Mouse (Mus musculus) ES-E14 (cell line): ENCODE measurements around the gene Smim24.

Source experiments
- HCFC1 ChIP-seq: IDR thresholded peaks from 2 replicates; pipeline ENCODE4 v1.6.1; 2012; ENCODE audit warnings: low read length, inconsistent platforms, borderline replicate concordance; ENCODE audit not compliant: insufficient read depth
- MAFK ChIP-seq: IDR thresholded peaks from 2 replicates; pipeline ENCODE4 v1.6.1; 2014; ENCODE audit warnings: mild to moderate bottlenecking, low read depth, low read length, inconsistent platforms; ENCODE audit not compliant: insufficient read depth

GRCm38 (mm10) chr10:81349146-81349545, 43.7 kb upstream of the Smim24 start:
- TF ChIP-seq HCFC1 (no peak), MAFK (no peak)
